Mouse (Mus musculus) forebrain, embryonic 10.5 days (tissue): ENCODE results near the gene 1700057G04Rik. TPM values are rescaled to one million over a fixed set of nuclear protein-coding genes. Genes with fewer than 3 reads are reported as not detected.

Experiments
- DNase-seq: peaks from one replicate; pipeline ENCODE4 v3.0.0-alpha.2; 2017; ENCODE audit warnings: low spot score; ENCODE audit errors: extremely low spot score
- H3K27ac ChIP-seq: fragments of 300-500 bp; sonication (generic); 2 replicates; pipeline ENCODE4 v1.5.1; 2016; ENCODE audit warnings: mild to moderate bottlenecking
- H3K27me3 ChIP-seq: fragments of 300-500 bp; sonication (generic); 2 replicates; pipeline ENCODE4 v1.6.1; 2016; ENCODE audit warnings: mild to moderate bottlenecking; ENCODE audit not compliant: poor library complexity, severe bottlenecking
- H3K36me3 ChIP-seq: fragments of 300-500 bp; sonication (generic); replicated peaks from 2 replicates; pipeline ENCODE4 v1.6.1; 2016; ENCODE audit warnings: mild to moderate bottlenecking, moderate library complexity
- H3K4me1 ChIP-seq: fragments of 300-500 bp; sonication (generic); 2 replicates; pipeline ENCODE4 v1.6.1; 2016
- H3K4me3 ChIP-seq: fragments of 300-500 bp; sonication (generic); 2 replicates; pipeline ENCODE4 v1.5.1; 2016; ENCODE audit warnings: mild to moderate bottlenecking, moderate library complexity
- H3K9me3 ChIP-seq: fragments of 300-500 bp; sonication (generic); 2 replicates; pipeline ENCODE4 v1.6.1; 2016; ENCODE audit warnings: mild to moderate bottlenecking, moderate library complexity
- WGBS: fragments of 180-500 bp; shearing (Covaris S2); methylation state at CpG from one replicate; pipeline ENCODE4 v1.1.7; 2016; 5-methylcytosine and 5-hydroxymethylcytosine counted together
- polyA plus RNA-seq: library from polyadenylated mRNA; unstranded; fragments of >200 nt; fragmentation: Nextera tagmentation; extraction: Ambion mirVana; gene quantifications from 2 replicates; pipeline ENCODE4 v1.2.1, GENCODE M21; 2016

Gene 1700057G04Rik
- not detected in 2 replicates for polyA plus RNA-seq

- Histone ChIP-seq H3K27ac (no peak within 1 kb of the TSS), H3K4me3 (no peak within 1 kb of the TSS), H3K36me3 (no peaks in the 10 kb centered on the region), H3K4me1 (peaks cover 4% of the 10 kb centered on the region), H3K27me3 (no peaks in the 10 kb centered on the region), H3K9me3 (no peaks in the 10 kb centered on the region)
- DNase-seq: no peak
- WGBS: 92% methylated on average over 1 of the region's 1 CpGs
Measured at GRCm38 (mm10) chr9:92309077-92309476, at the start of gene 1700057G04Rik. Gene 1700057G04Rik (plus strand): TSS chr9:92309377.

DNA sequence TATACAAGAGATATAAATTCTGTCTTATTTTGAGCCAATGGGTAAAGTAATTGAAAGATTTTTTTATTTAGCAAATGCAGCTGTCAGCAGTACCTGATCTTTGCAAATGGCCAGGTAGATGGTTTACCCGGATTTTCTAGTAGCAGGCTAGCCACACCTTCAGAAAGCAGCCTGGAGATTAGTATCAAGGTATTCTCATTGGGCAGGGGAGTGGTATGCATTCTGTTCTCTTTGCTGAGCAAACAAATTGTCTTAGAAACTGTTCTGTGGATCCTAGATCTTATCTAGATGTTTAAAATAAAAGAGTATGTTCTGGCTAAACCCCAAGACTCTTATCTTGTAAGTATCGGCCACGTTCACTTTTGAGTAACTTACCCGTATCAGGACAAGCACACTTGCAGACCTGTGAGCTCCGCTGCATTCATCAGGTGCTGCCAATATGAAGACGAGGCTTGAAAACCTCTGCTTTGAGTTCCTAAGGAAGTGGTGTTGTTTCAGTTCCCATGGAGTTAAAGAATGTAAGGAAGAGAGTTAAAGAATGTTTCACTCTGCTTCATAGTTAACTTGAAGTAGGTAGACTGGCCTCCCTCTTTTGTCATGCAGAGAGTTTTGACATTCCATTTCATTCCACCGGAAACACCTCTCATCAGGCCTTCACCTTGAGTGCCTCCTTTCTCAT lies 48.6 kb upstream of the 1700057G04Rik start:
- Histone ChIP-seq H3K4me1 (no peaks in the 10 kb centered on the region), H3K27ac (no peak overlapping the region), H3K36me3 (peaks cover 64% of the 10 kb centered on the region), H3K9me3 (no peaks in the 10 kb centered on the region), H3K4me3 (no peak overlapping the region), H3K27me3 (no peaks in the 10 kb centered on the region)
- WGBS: 88% methylated on average over 7 of the region's 7 CpGs
- no peak for DNase-seq

DNA sequence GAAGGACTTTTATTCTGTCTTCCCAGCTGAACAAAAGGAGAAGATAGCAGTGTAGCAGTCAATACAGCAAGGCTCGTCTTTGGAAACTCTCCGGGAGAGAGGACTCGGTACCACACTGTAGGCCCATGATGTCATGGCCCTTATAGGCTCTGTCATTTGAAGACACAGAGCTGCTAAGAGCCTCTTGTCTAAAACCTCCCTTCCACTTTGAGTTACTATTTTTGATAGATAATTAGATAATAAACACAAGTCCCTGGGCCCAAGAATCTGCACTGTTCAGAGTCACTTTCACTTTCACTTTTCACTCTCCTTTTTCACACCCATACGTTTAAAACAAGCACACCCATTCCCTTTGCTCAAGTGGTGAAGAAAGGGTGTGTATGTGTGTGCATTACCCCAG lies 43.5 kb upstream of the 1700057G04Rik start:
- Histone ChIP-seq H3K4me3 (no peak overlapping the region), H3K9me3 (no peaks in the 10 kb centered on the region), H3K27me3 (no peaks in the 10 kb centered on the region), H3K27ac (no peak overlapping the region), H3K4me1 (no peaks in the 10 kb centered on the region), H3K36me3 (peaks cover 92% of the 10 kb centered on the region)
- 86% methylated on average over 4 of the region's 4 CpGs for WGBS
- no peak for DNase-seq

DNA sequence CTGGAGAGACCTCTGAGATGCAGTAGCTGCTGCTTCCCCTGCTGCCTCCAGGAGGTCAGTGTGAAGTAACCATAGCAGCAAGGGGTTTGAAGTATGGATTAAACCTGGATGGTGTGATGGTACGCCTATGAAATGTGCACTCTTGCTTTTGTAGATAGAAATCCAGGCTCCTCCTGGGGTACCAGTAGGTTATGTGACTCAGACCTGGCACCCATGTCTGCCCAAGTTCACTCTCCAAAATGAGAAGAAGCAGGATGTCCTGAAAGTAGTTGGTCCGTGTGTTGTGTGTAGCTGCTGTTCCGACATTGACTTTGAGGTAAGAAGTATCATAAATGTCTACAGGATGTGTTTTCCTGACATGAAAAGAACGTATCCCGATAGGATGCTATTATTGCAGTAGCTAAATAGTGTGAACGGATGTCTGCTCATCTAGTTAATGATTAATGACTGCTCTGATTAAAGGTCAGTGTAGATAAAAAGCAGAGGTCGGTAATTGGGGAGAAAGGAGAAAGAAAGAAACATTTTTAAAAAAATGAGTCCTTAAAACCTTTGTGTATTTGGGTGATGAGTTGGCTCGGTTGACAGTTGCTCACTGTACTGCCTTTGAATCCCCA lies 42.5 kb upstream of the 1700057G04Rik start:
- H3K4me3 ChIP-seq: no peak overlapping the region
- no peaks in the 10 kb centered on the region for H3K4me1 ChIP-seq
- no peak overlapping the region for H3K27ac ChIP-seq
- no peak for DNase-seq
- H3K36me3 ChIP-seq: peaks cover 89% of the 10 kb centered on the region
- no peaks in the 10 kb centered on the region for H3K27me3 ChIP-seq
- 92% methylated on average over 8 of the region's 8 CpGs for WGBS
- H3K9me3 ChIP-seq: no peaks in the 10 kb centered on the region

DNA sequence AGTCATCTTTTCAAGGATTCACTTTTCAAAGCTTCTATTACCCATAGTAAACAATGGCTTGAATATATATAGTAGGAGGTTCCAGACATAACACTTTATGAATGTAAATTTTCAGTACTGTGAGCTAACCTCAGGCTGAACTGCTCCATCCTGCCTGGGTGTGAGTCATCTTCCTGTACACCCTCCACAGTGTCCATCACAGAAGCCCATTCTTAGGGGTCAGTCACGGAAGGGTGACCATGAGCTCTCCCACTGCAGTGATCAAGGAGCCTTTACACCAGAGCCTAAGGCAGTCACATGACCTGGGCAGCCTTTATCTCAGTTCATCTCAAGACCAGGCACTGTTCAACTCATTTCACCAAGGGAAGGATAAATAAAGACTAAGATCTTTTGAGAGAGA lies 41.4 kb upstream of the 1700057G04Rik start:
- no peak overlapping the region for H3K27ac ChIP-seq
- no peak overlapping the region for H3K4me3 ChIP-seq
- no peaks in the 10 kb centered on the region for H3K27me3 ChIP-seq
- no peaks in the 10 kb centered on the region for H3K4me1 ChIP-seq
- no peak for DNase-seq
- WGBS: 85% methylated on average over 1 of the region's 1 CpGs
- H3K36me3 ChIP-seq: peaks cover 85% of the 10 kb centered on the region
- H3K9me3 ChIP-seq: no peaks in the 10 kb centered on the region

DNA sequence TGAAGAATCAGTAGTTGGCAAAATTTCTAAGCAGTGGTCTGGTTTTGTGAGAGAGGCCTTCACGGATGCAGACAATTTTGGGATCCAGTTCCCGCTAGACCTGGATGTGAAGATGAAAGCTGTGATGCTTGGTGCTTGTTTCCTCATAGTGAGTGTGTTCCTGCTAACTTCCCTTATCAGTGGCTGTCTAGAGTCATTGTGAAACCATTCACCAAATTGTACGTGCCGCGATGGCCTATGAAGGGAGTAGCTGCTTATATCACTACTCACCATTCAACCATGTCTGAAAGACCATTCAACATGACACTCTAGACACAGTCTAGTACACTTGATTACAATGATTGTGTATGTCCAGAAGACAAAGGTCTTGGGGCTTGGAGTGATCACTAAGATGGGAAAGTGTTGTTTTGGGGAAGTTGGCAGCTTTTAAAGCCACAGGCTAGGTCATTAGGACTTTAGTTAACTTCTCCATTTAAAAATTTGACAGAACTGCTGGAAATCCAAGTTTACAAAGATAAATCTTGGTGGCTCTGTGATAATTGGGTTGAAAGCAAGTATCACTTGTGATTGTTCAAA lies 39.3 kb upstream of the 1700057G04Rik start:
- no peak for DNase-seq
- no peak overlapping the region for H3K4me3 ChIP-seq
- H3K4me1 ChIP-seq: no peaks in the 10 kb centered on the region
- 97% methylated on average over 5 of the region's 5 CpGs for WGBS
- H3K27me3 ChIP-seq: no peaks in the 10 kb centered on the region
- H3K36me3 ChIP-seq: peaks cover 75% of the 10 kb centered on the region
- H3K27ac ChIP-seq: no peak overlapping the region
- no peaks in the 10 kb centered on the region for H3K9me3 ChIP-seq

- no peak for DNase-seq
- 59% methylated on average over 4 of the region's 4 CpGs for WGBS
- H3K27me3 ChIP-seq: no peaks in the 10 kb centered on the region
- H3K36me3 ChIP-seq: peaks cover 68% of the 10 kb centered on the region
- no peaks in the 10 kb centered on the region for H3K4me1 ChIP-seq
- H3K27ac ChIP-seq: no peak overlapping the region
- no peaks in the 10 kb centered on the region for H3K9me3 ChIP-seq
- no peak overlapping the region for H3K4me3 ChIP-seq
Measured at GRCm38 (mm10) chr9:92270927-92271326, 38.2 kb upstream of the 1700057G04Rik start.

GRCm38 (mm10) chr9:92272650-92273049 lies 36.5 kb upstream of the 1700057G04Rik start:
- Histone ChIP-seq H3K4me3 (no peak overlapping the region), H3K27ac (no peak overlapping the region), H3K9me3 (no peaks in the 10 kb centered on the region), H3K36me3 (peaks cover 51% of the 10 kb centered on the region), H3K27me3 (no peaks in the 10 kb centered on the region), H3K4me1 (no peaks in the 10 kb centered on the region)
- no peak for DNase-seq
- 88% methylated on average over 4 of the region's 4 CpGs for WGBS

DNA sequence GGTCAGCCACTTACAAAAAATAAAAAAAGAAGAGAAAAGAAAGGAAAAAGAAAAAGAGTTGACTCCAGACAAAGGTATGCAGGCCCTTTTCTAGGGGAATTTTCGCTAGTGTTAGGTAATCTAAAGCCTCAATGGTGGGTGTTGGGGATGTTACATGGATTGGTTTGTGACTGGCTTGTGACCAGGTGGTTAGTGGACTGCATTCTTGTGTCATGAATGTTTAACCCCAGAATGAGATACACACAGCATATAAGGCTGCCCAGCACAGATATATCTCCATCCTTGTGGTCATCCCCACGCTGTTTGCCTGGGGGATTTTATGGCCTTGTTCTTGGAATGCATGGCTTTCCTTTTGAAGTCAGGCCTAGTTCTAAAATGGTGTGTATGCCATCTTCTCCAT lies 35.9 kb upstream of the 1700057G04Rik start:
- no peak overlapping the region for H3K4me3 ChIP-seq
- H3K27me3 ChIP-seq: no peaks in the 10 kb centered on the region
- 91% methylated on average over 2 of the region's 2 CpGs for WGBS
- no peaks in the 10 kb centered on the region for H3K4me1 ChIP-seq
- DNase-seq: no peak
- peaks cover 45% of the 10 kb centered on the region for H3K36me3 ChIP-seq
- H3K9me3 ChIP-seq: no peaks in the 10 kb centered on the region
- no peak overlapping the region for H3K27ac ChIP-seq

GRCm38 (mm10) chr9:92273956-92274762 lies 35.0 kb upstream of the 1700057G04Rik start:
- no peak for DNase-seq
- 85% methylated on average over 6 of the region's 6 CpGs for WGBS
- Histone ChIP-seq H3K27ac (no peak overlapping the region), H3K27me3 (no peaks in the 10 kb centered on the region), H3K36me3 (peaks cover 36% of the 10 kb centered on the region), H3K9me3 (no peaks in the 10 kb centered on the region), H3K4me3 (no peak overlapping the region), H3K4me1 (no peaks in the 10 kb centered on the region)

DNA sequence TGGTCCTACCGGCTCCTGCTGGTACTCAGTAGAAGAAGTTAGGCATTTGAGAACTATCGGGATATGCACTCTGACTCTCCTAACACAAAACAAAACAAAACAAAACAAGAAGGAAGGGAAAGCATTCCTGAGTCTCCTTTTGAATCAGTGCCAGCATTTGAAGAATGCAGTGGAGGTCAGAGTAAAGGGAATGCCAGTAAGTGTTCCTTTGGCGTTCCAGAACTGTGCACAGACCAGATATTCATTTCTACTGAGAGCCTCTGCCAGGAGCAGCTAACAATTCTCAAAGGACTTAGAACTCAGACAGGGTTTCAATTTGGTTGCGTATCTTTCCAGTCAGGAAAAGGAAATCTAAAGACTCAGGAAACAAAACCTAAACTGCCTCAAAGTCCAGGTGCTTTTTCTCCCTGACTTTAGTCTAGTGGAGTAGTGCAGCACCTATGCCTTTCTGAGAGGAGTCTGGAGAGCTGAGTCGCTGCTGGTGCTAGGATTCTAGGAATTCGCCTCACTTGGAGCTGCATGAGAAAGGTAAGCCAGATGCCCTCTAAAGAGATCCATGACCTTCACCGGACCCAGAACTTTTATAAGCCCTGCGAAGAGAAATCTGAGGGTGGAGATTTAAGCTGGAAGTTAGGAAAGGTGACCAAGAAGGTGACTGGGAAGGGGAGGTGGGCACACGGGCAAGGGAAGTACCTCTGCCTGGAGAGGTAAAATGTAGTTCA lies 33.5 kb upstream of the 1700057G04Rik start, which contains the start of gene Plscr2:
Gene Plscr2, plus strand, starts transcription at position 117 of the 722 bp plus-strand sequence.
- no peaks in the 10 kb centered on the region for H3K9me3 ChIP-seq
- 85% methylated on average over 9 of the region's 9 CpGs for WGBS
- DNase-seq: no peak

GRCm38 (mm10) chr9:92276360-92276759 lies 32.8 kb upstream of the 1700057G04Rik start:
- no peak overlapping the region for H3K4me3 ChIP-seq
- H3K4me1 ChIP-seq: no peaks in the 10 kb centered on the region
- peaks cover 15% of the 10 kb centered on the region for H3K36me3 ChIP-seq

More for the DNA sequence above, 33.5 kb upstream of the 1700057G04Rik start, which contains the start of gene Plscr2:
- Histone ChIP-seq H3K4me3 (no peak within 1 kb of the TSS), H3K27ac (no peak within 1 kb of the TSS), H3K36me3 (peaks cover 22% of the 10 kb centered on the region), H3K4me1 (no peaks in the 10 kb centered on the region), H3K27me3 (no peaks in the 10 kb centered on the region)

More at GRCm38 (mm10) chr9:92276360-92276759, 32.8 kb upstream of the 1700057G04Rik start:
- WGBS: 87% methylated on average over 7 of the region's 7 CpGs
- Histone ChIP-seq H3K9me3 (no peaks in the 10 kb centered on the region), H3K27ac (no peak overlapping the region), H3K27me3 (no peaks in the 10 kb centered on the region)
- DNase-seq: no peak
